Mouse (Mus musculus) intestine, embryonic 14.5 days (tissue): ENCODE results near the gene Vmn2r50. TPM values are rescaled to one million over a fixed set of nuclear protein-coding genes. Genes with fewer than 3 reads are reported as not detected.
"Not testable (repeated sequence)": the region's sequence is repeated elsewhere in the genome, so short reads cannot be mapped to it uniquely, and the experiment has no call there.

ENCODE experiments used
- ATAC-seq: fragments of 200-750 bp; cut with Nextera tagmentation; replicated peaks from 2 replicates; pipeline ENCODE4 v1.8.0; 2017; ENCODE audit warnings: low read depth, moderate number of reproducible peaks, moderate TSS enrichment, moderate library complexity; ENCODE audit not compliant: low FRiP score, low TSS enrichment
- DNase-seq: peaks from one replicate; pipeline ENCODE4 v3.0.0-alpha.2; 2018; ENCODE audit warnings: low spot score
- H3K27ac ChIP-seq: fragments of 300-500 bp; sonication (generic); 2 replicates; pipeline ENCODE4 v1.5.1; 2014; ENCODE audit warnings: low read depth, mild to moderate bottlenecking, control low read depth
- H3K27me3 ChIP-seq: fragments of 300-500 bp; sonication (generic); replicated peaks from 2 replicates; pipeline ENCODE4 v1.6.1; 2014; ENCODE audit warnings: low read length, control low read depth; ENCODE audit not compliant: control insufficient read depth, insufficient read depth
- H3K36me3 ChIP-seq: fragments of 300-500 bp; sonication (generic); 2 replicates; pipeline ENCODE4 v1.6.1; 2014; ENCODE audit warnings: low read length, control low read depth; ENCODE audit not compliant: control insufficient read depth, insufficient read depth
- H3K4me1 ChIP-seq: fragments of 300-500 bp; sonication (generic); replicated peaks from 2 replicates; pipeline ENCODE4 v1.6.1; 2014; ENCODE audit warnings: low read length, control low read depth, mixed read lengths; ENCODE audit not compliant: control insufficient read depth, insufficient read depth
- H3K4me2 ChIP-seq: fragments of 300-500 bp; sonication (generic); 2 replicates; pipeline ENCODE4 v1.6.1; 2014; ENCODE audit warnings: low read length
- H3K4me3 ChIP-seq: fragments of 300-500 bp; sonication (generic); 2 replicates; pipeline ENCODE4 v1.5.1; 2014; ENCODE audit warnings: low read depth, low read length, control low read depth, mixed read lengths
- H3K9ac ChIP-seq: fragments of 300-500 bp; sonication (generic); 2 replicates; pipeline ENCODE4 v1.6.1; 2014; ENCODE audit warnings: mild to moderate bottlenecking, low read length
- H3K9me3 ChIP-seq: fragments of 300-500 bp; sonication (generic); 2 replicates; pipeline ENCODE4 v1.6.1; 2016; ENCODE audit warnings: low read length, control low read depth; ENCODE audit not compliant: control insufficient read depth
- WGBS: fragments of 180-500 bp; shearing (Covaris S2); extraction: QIAGEN DNeasy Blood & Tissue Kit; methylation state at CpG from one replicate; pipeline ENCODE4 v1.1.7; 2014; 5-methylcytosine and 5-hydroxymethylcytosine counted together
- polyA plus RNA-seq: library from polyadenylated mRNA; unstranded; fragments of >200 nt; fragmentation: Nextera tagmentation; extraction: Ambion mirVana; gene quantifications from 2 replicates; pipeline ENCODE4 v1.2.1, GENCODE M21; 2014

Gene Vmn2r50
- not detected in 2 replicates for polyA plus RNA-seq

DNA sequence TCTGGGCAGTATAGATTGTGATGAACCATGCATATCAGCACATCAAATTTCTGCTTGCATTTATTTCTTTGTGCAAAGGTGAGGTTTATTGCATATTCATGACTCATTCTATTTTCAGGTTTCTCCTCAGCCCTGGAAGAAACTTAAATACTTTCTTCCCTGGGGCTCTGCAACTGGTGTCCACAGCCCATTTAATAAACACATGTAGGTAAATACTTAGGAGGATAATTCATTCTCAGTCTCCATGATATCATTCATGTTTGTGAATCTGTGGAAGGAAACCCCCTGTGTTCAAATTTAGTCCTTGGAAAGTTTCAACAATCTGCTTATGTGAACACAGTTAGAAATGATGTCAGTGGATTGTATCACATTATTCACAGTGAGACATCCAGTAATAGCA lies at the start of gene Vmn2r50:
Gene Vmn2r50, minus strand, starts transcription at position 101 of the 400 bp plus-strand sequence.
- not testable (repeated sequence) for H3K27ac ChIP-seq, H3K4me1 ChIP-seq, H3K27me3 ChIP-seq, H3K36me3 ChIP-seq, H3K9ac ChIP-seq, H3K4me3 ChIP-seq, DNase-seq, H3K4me2 ChIP-seq, ATAC-seq, H3K9me3 ChIP-seq

DNA sequence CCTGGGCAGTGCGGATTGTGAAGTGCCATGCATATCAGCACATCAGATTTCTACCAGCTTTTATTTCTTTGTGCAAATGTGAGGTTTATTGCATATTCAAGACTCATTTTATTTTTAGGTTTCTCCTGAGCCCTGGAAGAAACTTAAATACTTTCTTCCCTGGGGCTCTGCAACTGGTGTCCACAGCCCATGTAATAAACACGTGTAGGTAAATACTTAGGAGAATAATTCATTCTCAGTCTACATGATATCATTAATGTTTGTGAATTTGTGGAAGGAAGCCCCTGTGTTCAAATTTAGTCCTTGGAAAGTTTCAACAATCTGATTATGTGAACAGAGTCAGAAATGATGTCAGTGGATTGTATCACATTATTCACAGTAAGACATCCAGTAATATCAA lies 60.9 kb downstream of the Vmn2r50 start, which contains the start of gene Vmn2r49:
Gene Vmn2r49, minus strand, starts transcription at position 101 of the 400 bp plus-strand sequence.
- not testable (repeated sequence) for ATAC-seq, H3K4me3 ChIP-seq, H3K9ac ChIP-seq, H3K9me3 ChIP-seq, H3K4me1 ChIP-seq, H3K27ac ChIP-seq, H3K4me2 ChIP-seq, DNase-seq, H3K36me3 ChIP-seq, H3K27me3 ChIP-seq
- no CpG with 5 or more reads among the region's 2 CpGs for WGBS

Other genes with a start within 250 kb of the Vmn2r50 start
- gene Vmn2r47, start 212.0 kb downstream of the Vmn2r50 start, polyA plus RNA-seq, result not detected in 2 replicates
- gene Vmn2r48, start 99.7 kb downstream of the Vmn2r50 start, polyA plus RNA-seq, result not detected in 2 replicates
- not detected in 2 replicates for gene Vmn2r49, start 61.0 kb downstream of the Vmn2r50 start, polyA plus RNA-seq
- not detected in 2 replicates for gene Vmn2r51, start 52.4 kb upstream of the Vmn2r50 start, polyA plus RNA-seq
- not detected in 2 replicates for gene Vmn2r52, start 123.3 kb upstream of the Vmn2r50 start, polyA plus RNA-seq
- gene Vmn1r66, start 224.7 kb upstream of the Vmn2r50 start, polyA plus RNA-seq, result not detected in 2 replicates